Mouse (Mus musculus) lung, embryonic 14.5 days (tissue): ENCODE results near the gene Cfap77. TPM values are rescaled to one million over a fixed set of nuclear protein-coding genes. Genes with fewer than 3 reads are reported as not detected.

Experiments used
- ATAC-seq: fragments of 200-750 bp; cut with Nextera tagmentation; 2 replicates; pipeline ENCODE4 v1.8.0; 2017; ENCODE audit warnings: mild to moderate bottlenecking, moderate TSS enrichment, moderate library complexity; ENCODE audit not compliant: insufficient read depth
- DNase-seq: peaks from one replicate; pipeline ENCODE4 v3.0.0-alpha.2; 2015
- H3K27ac ChIP-seq: fragments of 300-500 bp; sonication (generic); 2 replicates; pipeline ENCODE4 v1.5.1; 2014; ENCODE audit warnings: low read depth, mild to moderate bottlenecking, moderate library complexity
- H3K27me3 ChIP-seq: fragments of 300-500 bp; sonication (generic); 2 replicates; pipeline ENCODE4 v1.6.1; 2014; ENCODE audit warnings: low read length, control low read depth; ENCODE audit not compliant: insufficient read depth
- H3K36me3 ChIP-seq: fragments of 300-500 bp; sonication (generic); 2 replicates; pipeline ENCODE4 v1.6.1; 2014; ENCODE audit warnings: control low read depth; ENCODE audit not compliant: insufficient read depth
- H3K4me1 ChIP-seq: fragments of 300-500 bp; sonication (generic); 2 replicates; pipeline ENCODE4 v1.6.1; 2014; ENCODE audit warnings: antibody characterized with exemption, control low read depth; ENCODE audit not compliant: insufficient read depth
- H3K4me2 ChIP-seq: fragments of 300-500 bp; sonication (generic); 2 replicates; pipeline ENCODE4 v1.6.1; 2014; ENCODE audit warnings: mild to moderate bottlenecking
- H3K4me3 ChIP-seq: fragments of 300-500 bp; sonication (generic); 2 replicates; pipeline ENCODE4 v1.5.1; 2014; ENCODE audit warnings: low read depth, low read length
- H3K9ac ChIP-seq: fragments of 300-500 bp; sonication (generic); 2 replicates; pipeline ENCODE4 v1.6.1; 2014
- H3K9me3 ChIP-seq: fragments of 300-500 bp; sonication (generic); 2 replicates; pipeline ENCODE4 v1.6.1; 2016; ENCODE audit warnings: low read depth, low read length, control low read depth
- CTCF ChIP-seq: IDR thresholded peaks from 2 replicates; pipeline ENCODE4 v1.5.1; 2016; ENCODE audit warnings: antibody characterized with exemption, low read depth
- WGBS: fragments of 180-500 bp; shearing (Covaris S2); extraction: QIAGEN DNeasy Blood & Tissue Kit; methylation state at CpG from one replicate; pipeline ENCODE4 v1.1.7; 2014; 5-methylcytosine and 5-hydroxymethylcytosine counted together
- polyA plus RNA-seq: library from polyadenylated mRNA; unstranded; fragments of >200 nt; fragmentation: Nextera tagmentation; extraction: Ambion mirVana; gene quantifications from 2 replicates; pipeline ENCODE4 v1.2.1, GENCODE M21; 2014

The Cfap77 gene
- polyA plus RNA-seq, 1 experiment from 2014 or later, result 0.76 TPM

DNA sequence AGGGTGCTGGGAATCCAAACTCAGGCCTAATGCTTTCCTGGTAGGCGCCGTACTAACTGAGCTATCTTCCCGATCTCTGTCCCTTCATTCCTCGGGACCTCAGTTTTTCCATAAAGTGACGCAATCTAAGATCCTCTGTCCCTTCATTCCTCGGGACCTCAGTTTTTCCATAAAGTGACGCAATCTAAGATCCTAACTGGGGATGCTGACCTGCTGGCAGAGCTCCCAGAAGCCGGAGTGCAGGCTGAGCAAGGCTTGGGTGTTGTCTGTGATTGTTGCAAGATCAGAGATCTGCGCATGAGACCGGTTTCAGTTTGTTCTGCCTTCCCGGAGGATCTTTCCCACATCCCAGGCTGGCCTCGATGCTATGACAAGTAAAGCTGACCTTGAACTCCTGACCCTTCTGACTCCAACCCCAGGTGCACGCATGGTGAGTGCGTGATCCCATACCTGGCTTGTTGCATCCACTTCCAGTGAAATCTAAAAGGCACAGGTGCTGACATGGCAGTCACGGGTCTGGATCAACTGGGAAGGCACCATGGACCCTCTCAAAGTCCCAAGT, 93.8 kb downstream of the Cfap77 start:
- TF ChIP-seq CTCF, result no peak
- no peak for ATAC-seq
- WGBS, result 69% methylated on average over 15 of the region's 15 CpGs
- H3K36me3 ChIP-seq, result no peaks in the 10 kb centered on the region
- no peak overlapping the region for H3K9ac ChIP-seq
- no peak overlapping the region for H3K27ac ChIP-seq
- H3K27me3 ChIP-seq, result no peaks in the 10 kb centered on the region
- DNase-seq, result peak; percentile 61
- no peaks in the 10 kb centered on the region for H3K9me3 ChIP-seq
- no peaks in the 10 kb centered on the region for H3K4me1 ChIP-seq
- H3K4me2 ChIP-seq, result no peak overlapping the region
- no peak overlapping the region for H3K4me3 ChIP-seq

DNA sequence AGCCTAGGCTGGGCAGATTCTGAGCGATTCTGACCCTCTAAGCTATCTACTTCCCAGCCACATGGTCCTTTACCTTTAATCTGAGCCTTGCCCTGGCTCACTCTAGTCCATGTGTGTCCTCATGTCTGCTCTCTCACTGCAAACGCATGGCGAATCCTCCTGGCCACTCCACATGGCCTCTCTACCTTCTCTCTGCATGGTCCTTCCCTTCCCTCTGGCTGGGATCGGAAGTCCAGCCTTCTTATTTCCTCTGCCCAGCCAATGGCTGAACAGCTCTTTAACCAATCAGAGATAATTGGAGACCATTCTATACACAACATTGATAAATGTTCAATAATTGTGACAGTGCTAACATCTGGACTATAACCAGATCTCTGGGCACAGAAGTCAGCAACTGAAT, 98.0 kb downstream of the Cfap77 start:
- no peaks in the 10 kb centered on the region for H3K36me3 ChIP-seq

GRCm38 (mm10) chr2:28954595-28954994, 100.3 kb downstream of the Cfap77 start:
- Histone ChIP-seq H3K27me3 (no peaks in the 10 kb centered on the region), H3K9me3 (no peaks in the 10 kb centered on the region), H3K4me1 (no peaks in the 10 kb centered on the region), H3K27ac (no peak overlapping the region), H3K9ac (no peak overlapping the region), H3K4me2 (no peak overlapping the region), H3K4me3 (no peak overlapping the region), H3K36me3 (no peaks in the 10 kb centered on the region)
- no peak for TF ChIP-seq CTCF
- ATAC-seq (no peak), DNase-seq (no peak)
- WGBS, result 80% methylated on average over 9 of the region's 9 CpGs

More for the DNA sequence above, 98.0 kb downstream of the Cfap77 start:
- no peak overlapping the region for H3K27ac ChIP-seq
- H3K9ac ChIP-seq, result no peak overlapping the region
- H3K27me3 ChIP-seq, result no peaks in the 10 kb centered on the region
- DNase-seq (no peak), ATAC-seq (no peak)
- TF ChIP-seq CTCF, result no peak
- 74% methylated on average over 4 of the region's 4 CpGs for WGBS
- H3K4me1 ChIP-seq, result no peaks in the 10 kb centered on the region
- H3K4me3 ChIP-seq, result no peak overlapping the region
- no peaks in the 10 kb centered on the region for H3K9me3 ChIP-seq
- no peak overlapping the region for H3K4me2 ChIP-seq

DNA sequence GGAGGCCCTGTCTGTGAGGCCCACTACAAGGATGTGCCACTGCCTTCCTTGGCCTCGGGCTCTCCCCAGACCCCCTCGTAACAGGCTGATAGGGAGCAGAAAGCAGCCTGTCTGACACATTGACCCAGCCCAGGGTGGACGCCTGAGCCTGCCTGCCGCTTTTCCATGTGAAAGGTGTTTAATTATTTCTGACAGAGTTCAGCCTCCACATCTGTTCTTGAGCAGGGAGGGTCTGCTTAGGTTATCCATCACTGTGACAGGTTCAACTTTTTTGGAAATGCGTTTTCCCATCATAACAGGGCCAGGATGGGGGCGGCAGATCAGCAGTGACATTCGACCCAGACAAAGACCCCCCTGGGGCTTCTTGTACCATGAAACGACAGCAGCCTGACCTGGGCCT, 101.9 kb downstream of the Cfap77 start:
- H3K4me2 ChIP-seq, result no peak overlapping the region
- no peaks in the 10 kb centered on the region for H3K27me3 ChIP-seq
- H3K9me3 ChIP-seq, result no peaks in the 10 kb centered on the region
- no peak overlapping the region for H3K4me3 ChIP-seq
- 21% methylated on average over 8 of the region's 8 CpGs for WGBS
- H3K27ac ChIP-seq, result no peak overlapping the region
- ATAC-seq, result no peak
- H3K36me3 ChIP-seq, result no peaks in the 10 kb centered on the region
- TF ChIP-seq CTCF, result no peak
- DNase-seq, result no peak
- no peak overlapping the region for H3K9ac ChIP-seq
- H3K4me1 ChIP-seq, result no peaks in the 10 kb centered on the region

DNA sequence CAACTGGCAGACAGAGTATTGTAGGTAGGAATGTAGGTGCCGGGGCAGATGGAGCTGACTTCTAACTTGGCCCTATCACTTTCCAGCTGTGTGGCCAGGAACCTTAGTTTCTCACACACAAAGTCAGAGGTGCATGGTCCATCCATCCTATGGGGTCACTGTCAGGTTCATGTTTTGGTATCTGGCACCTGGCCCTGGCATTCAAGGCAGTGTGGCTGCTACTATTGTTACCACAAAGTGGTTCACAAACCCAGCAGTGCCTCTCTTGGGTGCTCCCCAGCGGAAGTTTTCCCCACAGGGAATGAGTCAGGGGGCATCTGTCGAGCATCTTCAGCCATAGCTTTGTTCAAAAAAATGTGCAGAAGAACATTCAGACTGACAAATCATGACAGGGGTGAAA, 108.6 kb downstream of the Cfap77 start:
- Histone ChIP-seq H3K9me3 (no peaks in the 10 kb centered on the region), H3K4me2 (no peak overlapping the region), H3K36me3 (no peaks in the 10 kb centered on the region), H3K4me1 (no peaks in the 10 kb centered on the region), H3K4me3 (no peak overlapping the region), H3K27me3 (no peaks in the 10 kb centered on the region), H3K9ac (no peak overlapping the region), H3K27ac (no peak overlapping the region)
- 77% methylated on average over 3 of the region's 3 CpGs for WGBS
- ATAC-seq, result no peak
- no peak for TF ChIP-seq CTCF
- no peak for DNase-seq

DNA sequence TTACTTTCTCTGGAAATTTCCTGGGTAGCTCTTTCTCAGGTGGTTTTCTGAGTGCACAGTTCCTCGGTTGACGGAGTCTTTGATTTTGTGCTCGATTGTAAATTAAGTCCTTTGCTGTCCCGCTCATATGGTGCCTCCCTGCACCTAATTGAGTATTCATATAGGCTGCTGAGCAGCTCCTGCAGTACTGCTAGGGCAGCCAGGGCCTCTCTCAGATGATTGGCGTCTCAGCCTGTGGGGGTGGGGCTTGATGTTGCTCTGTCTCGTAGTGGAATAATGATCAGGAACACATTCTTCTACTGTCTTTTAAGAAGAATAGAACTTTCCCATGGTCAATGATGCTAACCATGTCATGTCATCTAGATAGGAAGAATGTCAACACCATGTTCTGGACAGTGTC, 109.5 kb downstream of the Cfap77 start:
- H3K9me3 ChIP-seq, result no peaks in the 10 kb centered on the region
- no peak for ATAC-seq
- WGBS, result 71% methylated on average over 6 of the region's 6 CpGs
- no peak overlapping the region for H3K27ac ChIP-seq
- H3K4me1 ChIP-seq, result no peaks in the 10 kb centered on the region
- DNase-seq, result no peak
- H3K27me3 ChIP-seq, result no peaks in the 10 kb centered on the region
- H3K9ac ChIP-seq, result no peak overlapping the region
- H3K4me2 ChIP-seq, result no peak overlapping the region
- TF ChIP-seq CTCF, result no peak
- no peaks in the 10 kb centered on the region for H3K36me3 ChIP-seq
- H3K4me3 ChIP-seq, result no peak overlapping the region

DNA sequence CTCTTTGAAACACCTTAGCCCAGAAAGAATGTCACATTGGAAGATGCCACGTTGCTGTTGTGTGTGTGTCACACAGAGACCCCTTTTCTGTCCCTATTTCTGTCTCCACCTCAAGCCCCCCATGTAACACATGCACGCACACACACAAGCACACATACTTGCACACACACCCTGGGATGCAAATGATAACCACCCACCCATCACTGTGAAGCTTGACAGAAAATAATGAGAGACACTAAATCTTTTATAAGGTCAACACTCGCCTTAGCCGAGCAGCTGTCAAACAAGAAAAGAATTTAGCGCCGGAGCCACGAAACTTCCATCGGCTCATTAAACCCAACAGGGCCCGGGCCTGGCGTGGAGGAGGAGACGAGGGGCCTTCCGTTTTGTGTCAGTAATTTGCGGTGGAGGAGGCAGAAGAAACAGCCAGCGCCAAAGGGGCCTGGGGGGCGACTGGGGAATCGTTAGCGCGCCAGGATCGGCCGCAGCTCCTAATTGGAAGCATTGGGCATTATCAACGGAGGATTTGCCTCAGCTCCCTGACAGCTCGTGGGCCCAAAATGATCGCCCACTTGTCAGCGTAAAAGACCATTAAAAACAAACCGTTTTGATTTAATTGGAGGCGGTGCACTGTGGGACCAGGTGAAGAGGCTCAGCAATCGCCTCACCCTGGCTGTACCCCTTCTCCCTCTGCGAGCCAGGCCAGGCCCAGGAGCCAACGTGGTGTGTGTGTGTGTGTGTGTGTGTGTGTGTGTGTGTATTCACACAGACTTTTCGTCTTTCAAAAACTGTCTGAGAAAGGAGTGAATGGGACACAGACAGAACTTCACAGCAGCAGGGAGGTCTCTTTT, 111.0 kb downstream of the Cfap77 start:
- Histone ChIP-seq H3K4me3 (no peak overlapping the region), H3K27me3 (no peaks in the 10 kb centered on the region), H3K9me3 (no peaks in the 10 kb centered on the region), H3K4me1 (no peaks in the 10 kb centered on the region), H3K4me2 (no peak overlapping the region), H3K9ac (no peak overlapping the region), H3K27ac (no peak overlapping the region), H3K36me3 (no peaks in the 10 kb centered on the region)
- ATAC-seq, result no peak
- TF ChIP-seq CTCF, result no peak
- WGBS, result 44% methylated on average over 30 of the region's 30 CpGs
- DNase-seq, result no peak
